Mouse (Mus musculus) G1E (cell line): ENCODE data around the gene Col6a4. TPM values are rescaled to one million over a fixed set of nuclear protein-coding genes. Genes with fewer than 3 reads are reported as not detected.

Experiments used
- ATAC-seq: 2 replicates; pipeline ENCODE4 v1.8.0; 2016; ENCODE audit warnings: mild to moderate bottlenecking; ENCODE audit not compliant: insufficient number of reproducible peaks, poor library complexity, low FRiP score, severe bottlenecking; ENCODE audit errors: extremely low read depth
- DNase-seq: peaks from one replicate; pipeline ENCODE4 v3.0.0; 2012; ENCODE audit warnings: low spot score
- H3K27me3 ChIP-seq: 2 replicates; pipeline ENCODE4 v1.6.1; 2012; ENCODE audit warnings: mild to moderate bottlenecking, low read length, inconsistent platforms; ENCODE audit not compliant: insufficient read depth
- H3K36me3 ChIP-seq: replicated peaks from 2 replicates; pipeline ENCODE3; 2012; ENCODE audit warnings: mild to moderate bottlenecking, inconsistent platforms
- H3K4me1 ChIP-seq: 2 replicates; pipeline ENCODE4 v1.6.1; 2012; ENCODE audit warnings: low read depth, low read length, inconsistent platforms, mixed read lengths; ENCODE audit not compliant: insufficient read depth
- H3K4me3 ChIP-seq: 2 replicates; pipeline ENCODE4 v1.5.1; 2012; ENCODE audit warnings: low read depth, mild to moderate bottlenecking, inconsistent platforms, low read length, moderate library complexity, mixed read lengths
- H3K9me3 ChIP-seq: replicated peaks from 2 replicates; pipeline ENCODE4 v1.6.1; 2012; ENCODE audit warnings: inconsistent platforms
- CTCF ChIP-seq: IDR thresholded peaks from 2 replicates; pipeline ENCODE4 v1.5.1; 2012; ENCODE audit warnings: low read depth, low read length, inconsistent platforms, mixed read lengths
- GATA1 ChIP-seq: IDR thresholded peaks from 2 replicates; pipeline ENCODE4 v1.6.1; 2012; ENCODE audit warnings: borderline replicate concordance, low read length, inconsistent platforms, mixed read lengths
- GATA2 ChIP-seq: IDR thresholded peaks from 2 replicates; pipeline ENCODE4 v1.6.1; 2012; ENCODE audit warnings: low read depth, low read length, inconsistent platforms, borderline replicate concordance
- POLR2AphosphoS5 ChIP-seq: IDR thresholded peaks from 2 replicates; pipeline ENCODE4 v1.6.1; 2012; ENCODE audit warnings: low read depth, low read length, inconsistent platforms; ENCODE audit not compliant: insufficient replicate concordance
- TAL1 ChIP-seq: conservative IDR thresholded peaks from 2 replicates; pipeline ENCODE4 v1.6.1; 2012; ENCODE audit warnings: low read depth, low read length, inconsistent platforms, mixed read lengths
- polyA plus RNA-seq: library from polyadenylated mRNA; stranded (reverse); fragments of >175 nt; gene quantifications from 2 replicates; pipeline ENCODE4 v1.2.3, GENCODE M21; 2012
- total RNA-seq, 2 experiments: library from RNA; stranded (forward) in 1 of 2; stranded (reverse) in 1 of 2; fragments of 200-1000 nt in 1 of 2; fragments of >200 nt in 1 of 2; fragmentation: Nextera tagmentation in 1 of 2; gene quantifications; 2 replicates each; pipeline ENCODE4 v1.2.3; 2014 to 2017

The Col6a4 gene
- total and polyA plus RNA-seq, 3 experiments = 0.38 TPM; not detected in 2

DNA sequence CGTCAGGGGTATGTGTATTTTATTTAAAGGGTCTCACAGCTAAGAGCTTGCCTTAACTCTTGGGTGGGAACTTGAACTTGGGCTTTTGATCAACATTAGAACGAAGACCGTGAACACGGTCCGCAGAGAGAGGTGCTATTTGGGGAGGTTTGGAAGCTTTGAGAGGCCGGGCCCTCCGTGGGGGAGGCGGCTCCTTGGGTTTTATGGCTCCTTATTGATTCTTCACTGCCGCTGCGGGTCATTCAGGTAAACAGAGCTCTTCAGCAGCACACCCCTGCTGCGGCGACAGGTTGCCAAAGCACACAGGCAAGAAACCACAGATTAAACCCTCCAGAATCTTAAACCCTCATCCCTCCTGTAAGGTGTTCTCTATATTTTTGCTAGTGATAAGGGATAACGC is 119.7 kb downstream of the Col6a4 start:
- Histone ChIP-seq H3K4me3 (no peak overlapping the region), H3K27me3 (no peaks in the 10 kb centered on the region), H3K9me3 (peaks cover 30% of the 10 kb centered on the region), H3K4me1 (no peaks in the 10 kb centered on the region), H3K36me3 (no peaks in the 10 kb centered on the region)
- DNase-seq = no peak
- no peak for ATAC-seq
- TF ChIP-seq CTCF (no peak), GATA1 (no peak), GATA2 (no peak), POLR2AphosphoS5 (no peak), TAL1 (no peak)

DNA sequence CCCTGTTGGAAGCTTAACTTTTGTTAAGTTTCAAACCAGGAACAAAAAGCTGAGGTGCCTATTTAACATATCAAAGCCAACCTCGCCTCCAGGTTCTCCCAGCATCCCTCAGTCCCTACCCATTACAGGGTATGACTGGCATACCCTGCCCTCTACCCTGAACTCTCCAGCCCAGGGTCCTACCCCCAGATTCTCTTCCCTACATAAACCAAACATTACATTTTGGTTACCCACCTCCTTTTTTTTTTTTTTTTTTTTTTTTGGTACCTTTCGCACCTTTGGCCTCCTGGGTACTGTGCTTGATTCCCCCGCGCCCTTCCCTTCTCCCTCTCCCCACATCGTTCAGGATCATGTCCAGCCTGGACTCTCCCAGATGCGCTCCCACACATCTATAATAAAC is 120.3 kb downstream of the Col6a4 start:
- ATAC-seq (no peak), DNase-seq (no peak)
- Histone ChIP-seq H3K36me3 (no peaks in the 10 kb centered on the region), H3K4me3 (no peak overlapping the region), H3K4me1 (no peaks in the 10 kb centered on the region), H3K9me3 (peaks cover 31% of the 10 kb centered on the region), H3K27me3 (no peaks in the 10 kb centered on the region)
- TF ChIP-seq POLR2AphosphoS5 (no peak), CTCF (no peak), TAL1 (no peak), GATA1 (no peak), GATA2 (no peak)

DNA sequence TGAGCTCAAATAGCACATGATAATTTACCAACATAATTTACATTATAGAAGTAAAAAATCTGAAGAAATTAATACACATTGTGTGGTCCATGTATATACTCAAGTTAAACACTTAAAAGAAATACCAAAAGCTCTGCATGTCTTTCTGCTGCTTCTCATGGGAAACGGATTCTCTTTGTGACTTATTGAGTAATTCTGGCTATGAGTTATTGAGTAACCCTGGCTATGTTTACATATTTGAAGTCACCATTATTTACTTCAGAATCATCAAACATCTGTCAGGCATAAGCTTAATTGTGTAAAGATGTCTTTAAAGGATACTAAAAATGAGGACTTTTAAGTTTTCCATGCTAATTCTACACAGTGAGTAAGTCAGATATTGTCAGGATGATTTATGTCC is 122.8 kb downstream of the Col6a4 start:
- no peak for TF ChIP-seq GATA1
- no peak for TF ChIP-seq GATA2
- TF ChIP-seq CTCF = no peak
- TF ChIP-seq POLR2AphosphoS5 = no peak
- TF ChIP-seq TAL1 = no peak

DNA sequence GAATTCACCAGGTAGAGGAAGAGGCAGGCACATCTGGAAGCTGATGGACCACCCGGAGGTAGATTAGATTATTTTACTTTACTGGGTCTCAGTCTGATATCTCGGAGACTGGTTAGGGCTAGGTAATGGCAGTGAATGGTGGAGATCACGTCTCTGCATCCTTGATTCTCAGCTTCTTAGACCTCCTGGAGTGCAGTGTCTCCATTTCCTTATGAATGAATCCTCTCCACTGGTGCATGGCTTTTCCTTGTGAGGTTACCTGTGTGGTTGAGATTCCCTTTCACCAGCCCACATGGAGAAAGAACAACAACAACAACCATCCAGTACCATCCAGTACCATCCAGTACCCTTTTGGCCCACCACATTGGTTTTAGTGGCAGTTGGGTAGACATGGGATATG is 124.6 kb downstream of the Col6a4 start:
- no peak for ATAC-seq
- no peaks in the 10 kb centered on the region for H3K4me1 ChIP-seq
- peaks cover 21% of the 10 kb centered on the region for H3K9me3 ChIP-seq
- DNase-seq = no peak
- no peak overlapping the region for H3K4me3 ChIP-seq
- H3K36me3 ChIP-seq = no peaks in the 10 kb centered on the region
- no peaks in the 10 kb centered on the region for H3K27me3 ChIP-seq
- TF ChIP-seq POLR2AphosphoS5 (no peak), GATA2 (no peak), CTCF (no peak)

More for the DNA sequence above, 122.8 kb downstream of the Col6a4 start:
- H3K36me3 ChIP-seq = no peaks in the 10 kb centered on the region
- DNase-seq = no peak
- H3K9me3 ChIP-seq = peaks cover 26% of the 10 kb centered on the region
- no peaks in the 10 kb centered on the region for H3K4me1 ChIP-seq
- no peaks in the 10 kb centered on the region for H3K27me3 ChIP-seq
- ATAC-seq = no peak
- H3K4me3 ChIP-seq = no peak overlapping the region

GRCm38 (mm10) chr9:105971351-105971894 is 125.2 kb downstream of the Col6a4 start:
- H3K27me3 ChIP-seq = no peaks in the 10 kb centered on the region
- H3K4me1 ChIP-seq = no peaks in the 10 kb centered on the region
- DNase-seq (no peak), ATAC-seq (no peak)
- TF ChIP-seq GATA2 = no peak
- no peak for TF ChIP-seq GATA1
- TF ChIP-seq TAL1 = no peak
- no peak for TF ChIP-seq POLR2AphosphoS5
- TF ChIP-seq CTCF = no peak
- peaks cover 25% of the 10 kb centered on the region for H3K9me3 ChIP-seq
- no peak overlapping the region for H3K4me3 ChIP-seq
- no peaks in the 10 kb centered on the region for H3K36me3 ChIP-seq

- no peak for TF ChIP-seq GATA1
- TF ChIP-seq POLR2AphosphoS5 = no peak
- no peak for TF ChIP-seq GATA2
- no peak for TF ChIP-seq TAL1
- no peak for TF ChIP-seq CTCF
- Histone ChIP-seq H3K36me3 (no peaks in the 10 kb centered on the region), H3K27me3 (no peaks in the 10 kb centered on the region), H3K4me3 (no peak overlapping the region), H3K4me1 (no peaks in the 10 kb centered on the region), H3K9me3 (peaks cover 25% of the 10 kb centered on the region)
- DNase-seq (no peak), ATAC-seq (no peak)
Observed at GRCm38 (mm10) chr9:105970901-105971300, 125.7 kb downstream of the Col6a4 start.

- H3K36me3 ChIP-seq = no peaks in the 10 kb centered on the region
- H3K4me1 ChIP-seq = no peaks in the 10 kb centered on the region
- no peak for DNase-seq
- peaks cover 34% of the 10 kb centered on the region for H3K9me3 ChIP-seq
- no peak for ATAC-seq
- H3K4me3 ChIP-seq = no peak overlapping the region
- TF ChIP-seq GATA2 (no peak), POLR2AphosphoS5 (no peak), TAL1 (no peak), GATA1 (no peak), CTCF (no peak)
- H3K27me3 ChIP-seq = no peaks in the 10 kb centered on the region
Observed at GRCm38 (mm10) chr9:105967976-105968375, 128.6 kb downstream of the Col6a4 start.
